Mouse (Mus musculus): ENCODE measurements around the gene Selenot. TPM values are rescaled to one million over a fixed set of nuclear protein-coding genes. Genes with fewer than 3 reads are reported as not detected.

Gene Selenot
- polyA plus RNA-seq (2012; rRNA removed) = 28.2 and 36.5 TPM in 2 replicates

DNA sequence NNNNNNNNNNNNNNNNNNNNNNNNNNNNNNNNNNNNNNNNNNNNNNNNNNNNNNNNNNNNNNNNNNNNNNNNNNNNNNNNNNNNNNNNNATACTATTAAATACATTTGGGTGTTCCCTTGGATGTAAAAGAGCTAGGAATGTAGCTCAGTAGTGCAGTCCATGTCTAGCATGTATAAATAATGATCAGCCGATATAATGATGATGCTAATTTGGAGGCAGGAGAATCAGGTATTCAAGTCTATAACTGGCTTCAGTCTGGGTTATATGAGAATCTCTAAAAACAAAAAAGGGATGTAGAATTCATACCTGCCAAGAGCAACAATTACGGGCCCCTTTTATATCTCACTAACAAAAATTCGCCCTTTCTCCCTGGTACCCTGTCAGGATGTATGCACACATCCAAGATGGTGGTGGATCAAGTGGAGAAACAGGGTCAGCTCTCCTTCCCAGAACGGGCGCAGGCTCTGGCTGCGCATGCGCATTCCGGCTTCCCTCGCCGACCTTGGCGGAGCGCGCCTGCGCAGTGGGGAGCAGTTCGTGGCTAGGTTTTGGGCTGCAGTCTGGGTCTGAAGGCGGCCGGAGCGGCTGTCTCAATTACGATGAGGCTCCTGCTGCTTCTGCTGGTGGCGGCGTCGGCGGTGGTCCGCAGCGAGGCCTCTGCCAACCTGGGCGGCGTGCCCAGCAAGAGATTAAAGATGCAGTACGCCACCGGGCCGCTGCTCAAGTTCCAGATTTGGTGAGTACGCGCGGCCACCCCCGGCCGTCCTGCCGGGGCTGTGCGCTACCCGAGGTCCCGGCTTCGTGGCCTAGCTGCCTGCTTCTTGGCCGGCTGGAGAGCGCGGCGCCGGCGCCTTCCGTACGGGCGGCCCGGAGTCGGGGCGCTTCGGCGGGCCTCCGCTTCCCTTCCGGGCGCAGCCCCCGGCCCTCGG is at the start of gene Selenot:
TSS of gene Selenot (plus strand) at position 500 of the 930 bp plus-strand sequence.
- TF ChIP-seq POLR2A (IDR thresholded peaks at IDR 0.05; ENCODE audit: control insufficient read depth, low read depth, low read length) = peak; percentile 98
- 0 out of 2 replicates have a peak, but pooled peaks have one; percentile 4 for TF ChIP-seq CTCF (IDR thresholded peaks at IDR 0.05; ENCODE audit: control insufficient read depth, insufficient read depth, insufficient replicate concordance, low read depth, low read length)
- Histone ChIP-seq H3K4me1 (ENCODE audit: control insufficient read depth, insufficient read depth, low read length) (no peaks in the 10 kb centered on the region), H3K27ac (ENCODE audit: control insufficient read depth, insufficient read depth, low read depth, low read length) (peak within 1 kb of the TSS; percentile 93)

DNA sequence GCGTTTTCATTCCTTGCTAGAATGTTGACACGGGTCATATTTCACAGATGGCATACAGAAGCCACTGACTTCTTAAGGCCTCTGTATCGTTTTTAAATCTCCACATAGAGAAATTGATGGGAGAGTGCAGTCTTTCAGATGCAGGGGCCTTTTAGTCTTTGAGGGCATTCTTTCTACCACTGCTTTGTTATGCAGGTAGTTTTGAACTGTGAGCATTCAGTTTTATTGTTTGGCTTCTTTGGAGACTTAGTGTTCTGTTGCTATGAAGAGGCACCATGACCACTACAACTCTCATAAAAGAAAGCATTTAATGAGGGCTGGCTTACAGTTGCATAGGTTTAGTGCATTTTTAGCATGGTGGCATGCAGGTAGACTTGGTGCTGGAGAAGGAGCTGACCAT is 39.9 kb upstream of the Selenot start:
- TF ChIP-seq CTCF (IDR thresholded peaks at IDR 0.05; ENCODE audit: control insufficient read depth, insufficient read depth, insufficient replicate concordance, low read depth, low read length) (no peak), POLR2A (IDR thresholded peaks at IDR 0.05; ENCODE audit: control insufficient read depth, low read depth, low read length) (no peak)
- H3K36me3 ChIP-seq (ENCODE audit: control insufficient read depth, insufficient read depth, low read length) = no peaks in the 10 kb centered on the region; the same call in 1 of the 2 replicates

More for the DNA sequence above, at the start of gene Selenot:
- H3K36me3 ChIP-seq (ENCODE audit: control insufficient read depth, insufficient read depth, low read length) = no peaks in the 10 kb centered on the region; the same call in 1 of the 2 replicates
- no peaks in the 10 kb centered on the region for H3K27me3 ChIP-seq (ENCODE audit: control insufficient read depth, insufficient read depth, low read length)
- peak within 1 kb of the TSS; percentile 90 for H3K4me3 ChIP-seq (ENCODE audit: control insufficient read depth, low read depth, low read length)

GRCm38 (mm10) chr3:58552001-58552811 is 24.2 kb upstream of the Selenot start:
- Histone ChIP-seq H3K36me3 (ENCODE audit: control insufficient read depth, insufficient read depth, low read length) (no peaks in the 10 kb centered on the region), H3K27ac (ENCODE audit: control insufficient read depth, insufficient read depth, low read depth, low read length) (no peak overlapping the region), H3K4me3 (ENCODE audit: control insufficient read depth, low read depth, low read length) (no peak overlapping the region), H3K4me1 (ENCODE audit: control insufficient read depth, insufficient read depth, low read length) (no peaks in the 10 kb centered on the region), H3K27me3 (ENCODE audit: control insufficient read depth, insufficient read depth, low read length) (no peaks in the 10 kb centered on the region)
- TF ChIP-seq POLR2A (IDR thresholded peaks at IDR 0.05; ENCODE audit: control insufficient read depth, low read depth, low read length) (no peak), CTCF (IDR thresholded peaks at IDR 0.05; ENCODE audit: control insufficient read depth, insufficient read depth, insufficient replicate concordance, low read depth, low read length) (no peak)

More for the DNA sequence above, 39.9 kb upstream of the Selenot start:
- Histone ChIP-seq H3K4me3 (ENCODE audit: control insufficient read depth, low read depth, low read length) (no peak overlapping the region), H3K4me1 (ENCODE audit: control insufficient read depth, insufficient read depth, low read length) (no peaks in the 10 kb centered on the region), H3K27ac (ENCODE audit: control insufficient read depth, insufficient read depth, low read depth, low read length) (no peak overlapping the region), H3K27me3 (ENCODE audit: control insufficient read depth, insufficient read depth, low read length) (no peaks in the 10 kb centered on the region)

GRCm38 (mm10) chr3:58556649-58557048 is 19.8 kb upstream of the Selenot start:
- H3K27ac ChIP-seq (ENCODE audit: control insufficient read depth, insufficient read depth, low read depth, low read length) = no peak overlapping the region
- no peaks in the 10 kb centered on the region for H3K36me3 ChIP-seq (ENCODE audit: control insufficient read depth, insufficient read depth, low read length)

GRCm38 (mm10) chr3:58559887-58560286 is 16.5 kb upstream of the Selenot start:
- Histone ChIP-seq H3K4me3 (ENCODE audit: control insufficient read depth, low read depth, low read length) (no peak overlapping the region), H3K4me1 (ENCODE audit: control insufficient read depth, insufficient read depth, low read length) (no peaks in the 10 kb centered on the region), H3K27ac (ENCODE audit: control insufficient read depth, insufficient read depth, low read depth, low read length) (no peak overlapping the region), H3K36me3 (ENCODE audit: control insufficient read depth, insufficient read depth, low read length) (no peaks in the 10 kb centered on the region), H3K27me3 (ENCODE audit: control insufficient read depth, insufficient read depth, low read length) (no peaks in the 10 kb centered on the region)
- TF ChIP-seq CTCF (IDR thresholded peaks at IDR 0.05; ENCODE audit: control insufficient read depth, insufficient read depth, insufficient replicate concordance, low read depth, low read length) (no peak), POLR2A (IDR thresholded peaks at IDR 0.05; ENCODE audit: control insufficient read depth, low read depth, low read length) (no peak)

More at GRCm38 (mm10) chr3:58556649-58557048, 19.8 kb upstream of the Selenot start:
- TF ChIP-seq CTCF (IDR thresholded peaks at IDR 0.05; ENCODE audit: control insufficient read depth, insufficient read depth, insufficient replicate concordance, low read depth, low read length) = no peak
- no peak for TF ChIP-seq POLR2A (IDR thresholded peaks at IDR 0.05; ENCODE audit: control insufficient read depth, low read depth, low read length)
- no peaks in the 10 kb centered on the region for H3K27me3 ChIP-seq (ENCODE audit: control insufficient read depth, insufficient read depth, low read length)
- no peaks in the 10 kb centered on the region for H3K4me1 ChIP-seq (ENCODE audit: control insufficient read depth, insufficient read depth, low read length)
- H3K4me3 ChIP-seq (ENCODE audit: control insufficient read depth, low read depth, low read length) = no peak overlapping the region

GRCm38 (mm10) chr3:58561437-58561836 is 15.0 kb upstream of the Selenot start:
- Histone ChIP-seq H3K4me3 (ENCODE audit: control insufficient read depth, low read depth, low read length) (no peak overlapping the region), H3K36me3 (ENCODE audit: control insufficient read depth, insufficient read depth, low read length) (no peaks in the 10 kb centered on the region), H3K4me1 (ENCODE audit: control insufficient read depth, insufficient read depth, low read length) (no peaks in the 10 kb centered on the region), H3K27ac (ENCODE audit: control insufficient read depth, insufficient read depth, low read depth, low read length) (no peak overlapping the region; the same call in 1 of the 2 replicates), H3K27me3 (ENCODE audit: control insufficient read depth, insufficient read depth, low read length) (no peaks in the 10 kb centered on the region)
- TF ChIP-seq CTCF (IDR thresholded peaks at IDR 0.05; ENCODE audit: control insufficient read depth, insufficient read depth, insufficient replicate concordance, low read depth, low read length) = no peak
- TF ChIP-seq POLR2A (IDR thresholded peaks at IDR 0.05; ENCODE audit: control insufficient read depth, low read depth, low read length) = no peak

- H3K27ac ChIP-seq (ENCODE audit: control insufficient read depth, insufficient read depth, low read depth, low read length) = no peak overlapping the region
- no peaks in the 10 kb centered on the region for H3K4me1 ChIP-seq (ENCODE audit: control insufficient read depth, insufficient read depth, low read length)
- no peaks in the 10 kb centered on the region for H3K36me3 ChIP-seq (ENCODE audit: control insufficient read depth, insufficient read depth, low read length)
- no peak overlapping the region for H3K4me3 ChIP-seq (ENCODE audit: control insufficient read depth, low read depth, low read length)
- TF ChIP-seq CTCF (IDR thresholded peaks at IDR 0.05; ENCODE audit: control insufficient read depth, insufficient read depth, insufficient replicate concordance, low read depth, low read length) (no peak), POLR2A (IDR thresholded peaks at IDR 0.05; ENCODE audit: control insufficient read depth, low read depth, low read length) (no peak)
- no peaks in the 10 kb centered on the region for H3K27me3 ChIP-seq (ENCODE audit: control insufficient read depth, insufficient read depth, low read length)
Measured at GRCm38 (mm10) chr3:58570821-58571220, 5.6 kb upstream of the Selenot start.

Measured in testis, adult 2 months (tissue).